Mouse (Mus musculus): ENCODE measurements around the gene Nf2. TPM values are rescaled to one million over a fixed set of nuclear protein-coding genes. Genes with fewer than 3 reads are reported as not detected.

Nf2 gene
- polyA plus RNA-seq, 2 experiments: 10.7 to 12.1 TPM

- no peaks in the 10 kb centered on the region for H3K27me3 ChIP-seq (ENCODE audit: control insufficient read depth, insufficient read depth, low read length)
- ATAC-seq (ENCODE audit: insufficient read depth) (no peak), DNase-seq (ENCODE audit: low read depth in 3 of 3, low spot score in 3 of 3) (no peak)
- no peak overlapping the region for H3K4me3 ChIP-seq (ENCODE audit: insufficient read depth in 1 of 2, low read depth in 2 of 2, low read length in 2 of 2)
- TF ChIP-seq EP300 (IDR thresholded peaks at IDR 0.05; ENCODE audit: low read depth) (no peak), CTCF (IDR thresholded peaks at IDR 0.05; ENCODE audit: low read depth) (no peak)
- no peaks in the 10 kb centered on the region for H3K4me1 ChIP-seq (replicated peaks; ENCODE audit: control insufficient read depth in 2 of 2, insufficient read depth in 2 of 2, low read length in 1 of 2)
- no peak overlapping the region for H3K27ac ChIP-seq
- no peak overlapping the region for H3K9ac ChIP-seq (replicated peaks)
- H3K9me3 ChIP-seq (ENCODE audit: control insufficient read depth, low read length): no peaks in the 10 kb centered on the region
- H3K36me3 ChIP-seq (replicated peaks; ENCODE audit: control insufficient read depth, insufficient read depth, low read depth): peaks cover 11% of the 10 kb centered on the region
- no peak overlapping the region for H3K4me2 ChIP-seq (ENCODE audit: low read depth)
- 49% methylated on average over 3 of the region's 3 CpGs for WGBS (ENCODE audit: insufficient replicate concordance)
Measured at GRCm38 (mm10) chr11:4783116-4783515, 66.2 kb downstream of the Nf2 start.

- Histone ChIP-seq H3K9ac (replicated peaks) (no peak overlapping the region), H3K4me1 (replicated peaks; ENCODE audit: control insufficient read depth in 2 of 2, insufficient read depth in 2 of 2, low read length in 1 of 2) (no peaks in the 10 kb centered on the region), H3K27ac (no peak overlapping the region), H3K4me2 (ENCODE audit: low read depth) (no peak overlapping the region), H3K27me3 (ENCODE audit: control insufficient read depth, insufficient read depth, low read length) (no peaks in the 10 kb centered on the region), H3K9me3 (ENCODE audit: control insufficient read depth, low read length) (no peaks in the 10 kb centered on the region), H3K4me3 (ENCODE audit: insufficient read depth in 1 of 2, low read depth in 2 of 2, low read length in 2 of 2) (no peak overlapping the region), H3K36me3 (replicated peaks; ENCODE audit: control insufficient read depth, insufficient read depth, low read depth) (no peaks in the 10 kb centered on the region)
- DNase-seq (ENCODE audit: low read depth in 3 of 3, low spot score in 3 of 3) (no peak), ATAC-seq (ENCODE audit: insufficient read depth) (no peak)
- WGBS (ENCODE audit: insufficient replicate concordance): 72% methylated on average over 3 of the region's 3 CpGs
- no peak for TF ChIP-seq EP300 (IDR thresholded peaks at IDR 0.05; ENCODE audit: low read depth)
- TF ChIP-seq CTCF (IDR thresholded peaks at IDR 0.05; ENCODE audit: low read depth): no peak
Measured at GRCm38 (mm10) chr11:4780927-4781326, 68.4 kb downstream of the Nf2 start.

DNA sequence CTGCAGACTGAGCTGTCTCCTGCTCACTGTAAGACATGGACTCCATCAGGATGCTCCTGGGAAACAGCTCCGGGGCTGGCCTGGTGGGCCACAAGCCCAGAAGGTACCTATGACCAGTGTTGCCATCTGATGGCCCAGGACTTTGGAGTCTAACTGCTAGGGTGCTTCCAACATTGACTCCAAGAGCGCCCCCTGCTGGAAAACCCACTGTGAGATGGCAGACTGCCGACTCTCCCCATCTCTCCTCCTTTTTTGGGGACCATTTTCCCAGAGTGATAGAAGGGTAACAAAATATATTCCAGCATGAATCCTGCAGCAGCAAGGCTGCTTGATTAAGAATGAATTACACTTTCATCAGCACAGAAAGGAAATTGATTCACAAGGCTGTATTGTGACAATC is 76.4 kb downstream of the Nf2 start:
- TF ChIP-seq CTCF (IDR thresholded peaks at IDR 0.05; ENCODE audit: low read depth) (peak; percentile 81), EP300 (IDR thresholded peaks at IDR 0.05; ENCODE audit: low read depth) (no peak)
- Histone ChIP-seq H3K4me3 (ENCODE audit: insufficient read depth in 1 of 2, low read depth in 2 of 2, low read length in 2 of 2) (no peak overlapping the region), H3K36me3 (replicated peaks; ENCODE audit: control insufficient read depth, insufficient read depth, low read depth) (no peaks in the 10 kb centered on the region), H3K27me3 (ENCODE audit: control insufficient read depth, insufficient read depth, low read length) (no peaks in the 10 kb centered on the region), H3K27ac (no peak overlapping the region), H3K4me2 (ENCODE audit: low read depth) (no peak overlapping the region), H3K9me3 (ENCODE audit: control insufficient read depth, low read length) (no peaks in the 10 kb centered on the region), H3K9ac (replicated peaks) (no peak overlapping the region), H3K4me1 (replicated peaks; ENCODE audit: control insufficient read depth in 2 of 2, insufficient read depth in 2 of 2, low read length in 1 of 2) (no peaks in the 10 kb centered on the region)
- WGBS (ENCODE audit: insufficient replicate concordance): 28% methylated on average over 3 of the region's 3 CpGs
- DNase-seq (ENCODE audit: low read depth in 3 of 3, low spot score in 3 of 3): peak; percentile 26 to 42 (median 28)
- no peak for ATAC-seq (ENCODE audit: insufficient read depth)

GRCm38 (mm10) chr11:4771756-4772155 is 77.6 kb downstream of the Nf2 start:
- Histone ChIP-seq H3K4me2 (ENCODE audit: low read depth) (no peak overlapping the region), H3K27me3 (ENCODE audit: control insufficient read depth, insufficient read depth, low read length) (no peaks in the 10 kb centered on the region), H3K36me3 (replicated peaks; ENCODE audit: control insufficient read depth, insufficient read depth, low read depth) (no peaks in the 10 kb centered on the region), H3K27ac (no peak overlapping the region), H3K9me3 (ENCODE audit: control insufficient read depth, low read length) (no peaks in the 10 kb centered on the region), H3K4me3 (ENCODE audit: insufficient read depth in 1 of 2, low read depth in 2 of 2, low read length in 2 of 2) (no peak overlapping the region), H3K4me1 (replicated peaks; ENCODE audit: control insufficient read depth in 2 of 2, insufficient read depth in 2 of 2, low read length in 1 of 2) (no peaks in the 10 kb centered on the region), H3K9ac (replicated peaks) (no peak overlapping the region)
- no peak for DNase-seq (ENCODE audit: low read depth in 3 of 3, low spot score in 3 of 3)
- no peak for TF ChIP-seq CTCF (IDR thresholded peaks at IDR 0.05; ENCODE audit: low read depth)
- TF ChIP-seq EP300 (IDR thresholded peaks at IDR 0.05; ENCODE audit: low read depth): no peak
- WGBS (ENCODE audit: insufficient replicate concordance): 71% methylated on average over 7 of the region's 7 CpGs
- no peak for ATAC-seq (ENCODE audit: insufficient read depth)

- TF ChIP-seq EP300 (IDR thresholded peaks at IDR 0.05; ENCODE audit: low read depth): no peak
- TF ChIP-seq CTCF (IDR thresholded peaks at IDR 0.05; ENCODE audit: low read depth): no peak
- no peak overlapping the region for H3K27ac ChIP-seq
- no peaks in the 10 kb centered on the region for H3K27me3 ChIP-seq (ENCODE audit: control insufficient read depth, insufficient read depth, low read length)
- no peak overlapping the region for H3K4me2 ChIP-seq (ENCODE audit: low read depth)
- DNase-seq (ENCODE audit: low read depth in 3 of 3, low spot score in 3 of 3): no peak
- no peak overlapping the region for H3K4me3 ChIP-seq (ENCODE audit: insufficient read depth in 1 of 2, low read depth in 2 of 2, low read length in 2 of 2)
- 82% methylated on average over 6 of the region's 6 CpGs for WGBS (ENCODE audit: insufficient replicate concordance)
- H3K36me3 ChIP-seq (replicated peaks; ENCODE audit: control insufficient read depth, insufficient read depth, low read depth): no peaks in the 10 kb centered on the region
- ATAC-seq (ENCODE audit: insufficient read depth): no peak
- no peak overlapping the region for H3K9ac ChIP-seq (replicated peaks)
- no peaks in the 10 kb centered on the region for H3K4me1 ChIP-seq (replicated peaks; ENCODE audit: control insufficient read depth in 2 of 2, insufficient read depth in 2 of 2, low read length in 1 of 2)
- H3K9me3 ChIP-seq (ENCODE audit: control insufficient read depth, low read length): no peaks in the 10 kb centered on the region
Measured at GRCm38 (mm10) chr11:4769881-4770280, 79.5 kb downstream of the Nf2 start.
